Mouse (Mus musculus): Measurements from ENCODE around the gene Tcf12.

Tcf12 gene

DNA sequence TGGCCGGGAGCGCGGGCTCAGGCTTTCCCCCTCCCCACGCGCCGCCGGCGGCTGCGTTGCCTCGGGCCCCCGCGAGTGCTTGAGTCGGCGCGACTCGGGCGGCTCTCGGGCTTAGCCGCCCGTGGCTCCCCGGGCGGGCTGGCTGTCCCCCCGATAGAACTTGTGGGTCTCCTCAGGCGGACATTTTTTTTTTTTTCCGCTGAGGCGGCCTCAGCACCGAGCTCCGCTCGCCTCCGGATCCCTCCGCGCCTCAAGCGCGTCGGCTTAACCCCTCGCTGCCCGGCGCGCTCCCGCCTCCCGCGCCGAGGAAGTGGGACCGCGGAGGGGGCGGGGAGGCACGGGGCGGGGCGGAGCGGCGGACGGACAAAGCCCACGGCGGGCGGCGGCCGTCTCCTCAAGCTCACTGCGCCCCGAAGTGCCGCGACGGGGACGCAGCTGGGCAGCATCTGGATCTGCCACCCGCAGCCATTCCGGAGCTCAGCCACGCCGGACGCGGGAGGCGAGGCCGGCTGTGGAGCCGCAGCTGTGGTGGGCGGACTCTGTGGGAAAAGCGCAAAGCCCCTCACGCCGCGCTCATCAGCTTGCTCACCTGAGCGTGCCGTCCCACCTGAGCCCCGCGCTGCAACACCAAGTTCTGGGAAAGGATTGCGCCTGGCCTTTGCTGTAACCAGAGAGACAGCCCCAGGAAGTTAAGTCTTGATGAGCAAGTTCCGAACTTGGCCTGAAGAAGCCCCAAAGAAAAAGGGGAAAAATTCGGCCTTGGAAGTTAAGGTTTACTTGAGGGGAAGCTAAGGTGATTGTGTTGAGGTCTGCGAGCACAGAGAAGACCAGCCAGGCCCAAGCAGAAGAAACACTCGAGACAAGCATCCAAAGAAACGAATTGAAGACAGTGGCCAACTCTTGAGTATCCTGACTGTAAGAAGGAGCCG lies at the start of gene Tcf12:
Tcf12 (minus strand) TSS at position 250 of the 929 bp plus-strand sequence.
- DNase-seq = peak; percentile 82 to 94

DNA sequence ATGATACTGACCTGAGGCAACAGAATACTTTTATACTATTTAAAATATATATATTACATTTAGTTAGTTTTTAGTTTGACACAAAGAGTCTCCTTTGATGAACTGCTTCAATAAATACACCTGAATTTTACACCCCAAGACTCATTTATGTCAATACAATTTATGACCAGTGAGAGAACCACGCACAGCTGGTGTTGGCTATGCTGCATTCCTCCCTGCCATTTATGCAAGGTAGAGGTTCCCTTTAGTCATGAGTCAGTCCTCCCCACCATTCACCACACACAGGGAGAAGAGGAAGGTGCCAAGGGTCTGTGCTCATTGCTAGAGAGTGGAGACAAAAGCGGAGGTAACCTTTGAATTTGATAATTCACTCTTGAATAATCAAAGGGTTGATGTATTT lies 46.7 kb upstream of the Tcf12 start:
- no peak for DNase-seq

DNA sequence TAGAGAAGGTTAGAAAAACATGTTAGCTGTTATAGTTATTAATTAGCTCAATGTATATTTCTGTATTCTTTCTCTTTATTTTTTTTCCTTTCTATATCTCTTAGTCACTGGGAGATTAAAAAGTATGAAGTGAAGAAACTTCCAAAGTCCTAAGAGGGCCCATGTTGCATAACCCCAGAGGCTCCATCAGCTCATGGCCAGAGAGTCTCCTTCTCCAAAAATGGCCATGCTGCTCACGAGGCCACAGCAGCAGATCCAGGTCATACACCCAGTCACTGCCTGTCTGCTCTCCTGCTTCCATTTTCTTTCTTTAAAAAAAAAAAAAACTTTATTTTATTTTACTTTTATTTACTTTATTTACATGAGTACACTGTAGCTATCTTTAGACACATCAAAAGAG lies 45.4 kb upstream of the Tcf12 start:
- no peak for DNase-seq

DNA sequence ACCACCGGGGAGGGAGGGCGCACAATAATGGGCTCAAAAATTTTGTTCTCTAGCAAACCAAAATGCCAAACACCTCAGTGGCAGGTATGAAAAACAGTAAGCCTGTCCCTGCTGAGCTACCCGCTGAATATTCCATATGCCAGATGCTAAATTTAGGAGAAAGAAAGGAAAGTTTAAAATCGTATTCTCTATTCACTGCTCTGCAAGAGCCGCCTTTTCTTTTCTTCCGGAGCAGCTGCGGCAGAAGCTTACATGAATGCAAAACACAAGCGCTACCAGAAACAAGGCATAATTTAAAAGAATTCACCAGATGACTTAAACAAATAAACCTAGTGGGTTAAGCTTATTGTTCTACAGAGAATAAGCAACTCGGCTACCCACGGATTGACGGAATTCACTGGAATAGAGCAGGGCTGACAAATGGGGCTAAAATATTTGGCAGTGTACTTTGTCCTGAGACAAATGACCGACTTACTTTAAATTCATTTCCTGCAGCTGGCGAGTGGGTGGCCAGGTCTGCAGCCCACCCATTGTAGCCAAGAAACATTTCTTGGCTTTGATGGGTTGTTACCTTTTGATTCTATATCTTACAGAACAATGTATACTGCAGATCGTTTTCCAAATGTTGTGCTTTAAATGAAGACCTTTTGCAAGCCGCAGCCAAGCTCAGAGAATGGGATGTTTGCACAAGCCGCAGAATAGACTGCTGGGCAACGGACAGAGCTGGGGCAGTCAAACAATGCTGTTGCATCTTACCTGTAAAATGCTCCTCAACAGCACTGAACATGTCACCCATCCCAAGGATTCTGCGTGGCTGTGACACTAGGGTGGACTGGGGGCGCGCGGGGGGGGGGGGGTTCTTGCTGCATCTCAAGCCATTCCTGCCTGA lies 43.8 kb upstream of the Tcf12 start:
- no peak for DNase-seq

DNA sequence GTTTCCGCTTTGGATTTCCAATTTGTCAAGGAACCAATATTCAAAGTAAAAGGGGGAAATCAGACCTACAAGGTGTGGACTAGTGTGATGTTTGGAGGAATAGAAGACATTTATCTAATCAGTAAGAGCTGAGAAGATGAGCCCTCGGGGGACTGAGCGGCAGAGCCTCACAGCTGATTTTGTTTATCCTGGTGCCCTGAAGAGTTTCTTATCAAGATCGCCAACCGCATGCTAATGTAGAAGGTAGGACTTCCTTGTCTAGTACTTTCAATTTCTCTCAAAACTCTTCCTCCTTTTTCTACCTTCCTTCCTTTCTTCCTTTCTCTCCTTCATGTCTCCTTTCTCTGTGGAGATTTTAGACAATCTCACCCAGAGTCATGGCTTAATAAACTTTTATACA lies 32.5 kb upstream of the Tcf12 start:
- no peak for DNase-seq

DNA sequence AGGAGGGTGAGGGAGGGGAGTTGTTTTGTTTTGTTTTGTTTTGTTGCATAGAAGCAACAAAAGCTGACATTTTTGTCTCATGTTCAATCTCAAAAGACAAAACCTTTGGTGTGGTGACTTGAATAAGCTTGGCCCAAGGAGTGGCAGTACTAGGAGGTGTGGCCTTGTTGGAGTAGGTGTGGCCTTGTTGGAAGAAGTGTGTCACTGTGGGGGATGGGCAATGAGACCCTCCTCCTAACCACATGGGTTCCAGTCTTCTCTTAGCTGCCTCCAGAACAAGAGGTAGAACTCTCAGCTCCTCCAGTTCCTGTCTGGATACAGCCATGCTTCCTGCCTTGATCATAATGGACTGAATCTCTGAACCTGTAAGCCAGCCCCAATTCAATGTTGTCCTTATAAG lies 26.2 kb upstream of the Tcf12 start:
- no peak for DNase-seq

DNA sequence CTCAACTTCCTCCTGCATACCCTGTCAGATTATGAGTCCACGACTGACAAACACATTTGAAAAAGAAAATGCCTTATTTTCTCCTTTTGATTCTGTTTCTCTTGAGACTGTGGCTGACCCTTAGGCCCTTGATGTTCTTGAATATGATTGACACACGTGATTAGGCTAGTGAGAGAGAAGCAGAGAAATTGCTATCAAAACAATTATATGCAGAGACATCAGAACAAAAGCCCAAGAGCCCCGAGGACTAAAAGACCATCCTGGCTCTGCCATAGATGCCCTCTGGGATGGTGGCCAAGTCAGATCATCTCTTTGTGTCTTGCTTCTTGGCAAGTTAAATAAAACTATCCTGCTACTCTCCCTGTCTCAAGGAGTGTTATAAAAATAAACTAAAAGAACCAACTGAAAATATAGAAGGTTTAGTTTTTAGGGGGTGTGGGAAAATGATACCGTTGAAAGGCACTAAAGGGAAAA lies 22.1 kb upstream of the Tcf12 start:
- peak in 1 of 2 experiments; percentile 15 for DNase-seq

DNA sequence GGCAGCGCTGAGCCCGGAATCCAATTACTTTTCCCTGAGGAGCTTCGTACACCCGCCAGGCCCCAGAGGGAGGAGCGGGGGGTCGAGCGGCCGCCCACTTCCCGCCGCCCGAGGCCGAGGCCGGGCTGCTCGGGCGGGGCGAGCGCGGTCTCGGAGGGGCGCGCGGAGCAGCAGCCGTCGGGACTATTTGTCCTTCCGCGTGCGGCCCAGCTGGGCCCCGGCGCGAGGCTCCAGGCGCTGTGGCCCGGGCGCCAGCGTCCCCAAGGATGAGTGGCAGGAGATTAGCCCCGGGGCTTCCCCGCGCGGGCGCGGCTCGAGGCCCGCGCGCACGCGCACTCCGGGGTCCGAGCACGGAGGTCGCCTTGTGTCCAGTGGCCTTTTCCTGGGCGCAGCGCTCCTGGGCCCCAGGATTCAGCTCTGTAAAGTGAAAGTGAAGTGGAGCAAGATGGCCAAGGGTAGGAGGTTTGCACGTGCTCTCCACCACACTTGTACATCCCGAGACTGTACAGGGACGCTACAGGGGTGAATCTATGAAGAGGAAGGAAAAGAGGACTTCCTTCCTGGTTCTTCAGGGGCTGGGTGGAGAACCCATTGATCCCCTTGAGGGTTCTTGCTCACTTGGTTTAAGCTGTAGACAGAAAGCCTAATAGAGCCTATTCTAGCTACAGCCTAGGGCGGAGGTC lies 21.6 kb upstream of the Tcf12 start:
- DNase-seq = peak; percentile 87 to 95

DNA sequence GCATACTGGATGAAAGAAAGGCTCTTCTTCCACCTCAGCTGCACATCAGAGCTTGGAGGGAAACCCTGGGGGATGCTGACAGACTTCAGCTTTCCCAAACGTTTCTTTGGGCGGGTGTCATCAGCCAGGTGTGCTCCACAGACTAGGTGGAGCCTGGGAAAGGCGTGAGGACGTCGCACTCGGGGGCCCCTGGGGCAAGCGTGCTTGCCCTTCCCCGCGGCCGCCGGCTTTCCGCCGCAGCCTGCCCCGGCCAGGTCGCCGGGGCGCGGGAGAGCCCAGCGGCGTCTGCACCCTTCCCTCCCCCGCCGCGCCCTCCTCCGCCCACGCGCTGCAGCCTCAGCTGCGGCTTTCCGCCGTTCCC lies 21.0 kb upstream of the Tcf12 start:
- no peak for DNase-seq

DNA sequence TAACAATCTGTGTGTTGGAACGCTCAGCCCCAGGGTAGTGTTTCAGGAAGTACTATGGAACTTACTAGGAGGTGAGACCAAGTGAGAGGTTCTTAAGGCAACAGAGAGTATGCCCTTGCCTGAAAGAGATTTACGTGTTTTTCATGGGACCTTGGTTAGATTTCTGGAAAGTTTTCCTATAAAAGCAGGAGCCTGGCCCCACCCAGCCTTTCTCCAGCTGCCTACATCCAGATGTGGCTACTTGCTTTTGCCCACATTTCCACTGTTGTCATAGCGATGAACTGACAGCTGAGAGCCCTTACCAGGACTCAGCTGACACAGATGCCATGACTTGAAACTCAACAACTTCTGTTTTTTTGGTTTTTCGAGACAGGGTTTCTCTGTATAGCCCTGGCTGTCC lies 18.2 kb upstream of the Tcf12 start:
- DNase-seq = no peak

DNA sequence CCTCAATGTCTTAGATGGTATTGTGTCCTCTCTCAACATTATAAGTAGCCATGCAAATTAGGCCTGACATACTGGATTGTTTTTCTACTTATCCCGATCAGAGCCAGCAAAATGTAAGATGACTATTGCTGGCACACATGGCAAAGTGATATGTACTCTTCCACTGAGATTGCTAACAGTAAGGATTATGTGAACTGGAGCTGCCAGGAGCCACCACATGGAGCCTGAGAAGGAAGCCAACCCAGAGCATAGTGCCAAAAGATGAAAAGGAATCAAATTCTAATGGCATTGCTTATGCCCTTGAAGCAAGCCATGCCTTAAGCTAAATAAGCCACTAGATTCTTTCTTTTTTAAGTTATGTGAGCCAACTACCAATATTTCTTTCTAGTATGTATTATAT lies 13.8 kb upstream of the Tcf12 start:
- DNase-seq = no peak

DNA sequence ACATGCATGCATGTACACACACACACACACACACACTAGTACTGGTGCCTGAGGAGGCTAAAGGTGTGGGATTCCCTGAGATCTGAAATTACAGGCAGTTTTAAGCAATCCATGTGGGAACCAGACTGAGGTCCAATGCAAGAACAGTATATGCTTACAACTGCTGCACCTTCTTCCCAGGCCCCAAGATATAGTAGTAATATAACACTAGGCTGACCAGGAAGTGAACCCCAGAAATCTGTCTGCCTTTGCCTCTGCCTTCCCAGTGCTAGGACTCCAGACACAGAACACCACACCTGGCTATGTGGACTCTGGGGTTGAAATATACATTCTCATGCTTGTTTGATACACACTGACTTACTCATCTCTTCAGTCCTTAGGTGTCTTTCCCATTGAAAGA lies 6.8 kb upstream of the Tcf12 start:
- no peak for DNase-seq

DNA sequence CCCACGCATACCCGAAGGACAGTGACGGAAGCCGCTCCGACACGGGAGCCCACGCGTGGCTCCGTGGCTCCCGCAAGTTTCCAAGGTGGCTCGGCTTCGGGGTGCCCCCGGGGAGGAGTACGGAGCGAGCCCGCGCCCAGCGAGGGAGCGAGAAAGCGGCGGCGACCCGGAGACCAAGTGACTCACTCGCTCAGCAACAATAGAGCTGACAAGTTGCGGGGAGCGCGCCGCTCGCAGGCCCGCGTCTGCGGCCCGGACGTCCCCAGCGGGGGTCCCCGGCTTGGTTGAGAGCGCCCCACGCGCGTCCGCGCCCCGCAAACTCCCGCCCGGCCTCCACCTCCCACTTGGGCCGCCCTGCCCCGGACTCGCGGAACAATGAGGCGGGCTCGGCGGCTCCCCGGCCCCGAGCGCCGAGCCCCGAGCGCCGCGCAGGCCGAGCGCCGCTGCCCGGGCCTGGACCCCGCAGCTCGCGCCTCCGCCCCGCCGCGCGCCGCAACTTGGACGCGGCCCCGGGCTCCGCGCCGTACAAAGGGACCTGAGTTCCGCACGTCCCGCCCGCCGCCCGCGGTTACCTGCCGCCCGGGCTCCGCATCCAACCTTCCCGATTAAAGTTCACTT lies 558 bp downstream of the Tcf12 start:
- DNase-seq = peak; percentile 66 to 71

DNA sequence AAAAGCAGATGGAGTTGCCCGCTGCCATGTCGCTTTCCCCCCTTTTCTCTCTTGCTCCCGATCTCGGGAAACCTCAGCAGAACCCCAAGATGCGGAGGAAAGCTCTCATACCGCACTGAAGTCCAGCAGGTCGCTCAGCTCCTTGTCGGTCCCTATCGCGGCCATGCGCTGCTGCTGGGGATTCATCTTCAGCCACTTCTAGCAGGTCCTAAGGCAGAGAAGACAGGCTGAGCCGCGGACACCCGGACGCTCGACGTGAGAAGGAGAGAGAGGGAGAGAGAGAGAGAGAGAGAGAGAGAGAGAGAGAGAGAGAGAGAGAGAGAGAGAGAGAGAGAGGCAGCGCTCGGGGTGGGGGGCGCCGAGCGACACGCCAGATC lies 1.1 kb downstream of the Tcf12 start:
- DNase-seq = peak; percentile 48 to 63

DNA sequence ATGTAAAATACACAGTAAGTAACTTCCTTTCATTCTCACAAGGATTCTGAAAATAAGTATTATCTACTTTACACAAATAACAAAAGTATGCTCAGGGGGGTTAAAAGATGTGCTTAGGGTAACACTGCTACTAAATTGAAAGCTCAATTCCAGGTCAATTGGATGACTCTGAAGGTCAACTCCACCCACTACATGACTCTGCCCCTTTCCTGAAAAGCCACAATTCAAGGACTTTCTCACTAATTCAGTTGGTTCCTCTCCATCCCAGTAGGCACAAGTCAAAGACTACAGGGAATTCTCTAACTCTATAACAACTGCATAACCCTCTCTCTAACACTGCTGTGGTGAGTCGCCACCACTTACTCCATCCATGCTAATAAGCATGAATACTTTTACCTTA lies 8.2 kb downstream of the Tcf12 start:
- no peak for DNase-seq

DNA sequence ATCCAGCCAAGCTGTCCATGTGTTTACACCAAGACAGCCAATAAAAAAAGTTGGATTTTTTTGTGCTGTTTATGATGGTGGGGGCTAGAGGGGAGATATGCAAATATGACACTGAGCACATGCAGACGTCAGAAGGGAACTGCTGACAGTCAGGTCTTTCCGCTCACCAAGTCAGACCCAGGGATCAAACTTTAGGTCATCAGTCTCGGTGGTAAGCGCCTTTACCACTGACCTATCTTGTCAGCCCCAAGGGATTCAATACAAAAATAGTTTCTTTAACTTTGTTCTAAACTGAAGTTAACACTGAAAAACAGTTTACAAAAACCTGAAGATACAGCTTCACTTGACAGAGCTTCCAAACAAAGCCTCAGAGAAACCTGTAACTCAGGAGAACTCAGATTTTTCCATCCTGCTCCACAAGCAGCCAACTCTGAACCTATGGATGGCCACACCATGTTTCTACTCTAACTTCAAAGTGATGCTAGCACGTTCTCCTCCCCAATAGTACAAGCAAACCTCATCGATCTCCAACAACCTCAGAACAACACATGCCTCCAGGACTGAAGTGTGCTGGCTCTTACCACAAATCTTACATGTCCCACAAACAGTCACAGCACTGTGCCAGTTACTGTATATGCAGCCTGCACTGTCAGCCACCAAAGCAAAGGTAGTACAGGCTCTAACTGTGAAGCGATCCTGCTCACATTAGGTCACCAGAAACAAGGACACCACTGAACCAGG lies 11.6 kb downstream of the Tcf12 start:
- peak in 1 of 2 experiments; percentile 35 for DNase-seq

DNA sequence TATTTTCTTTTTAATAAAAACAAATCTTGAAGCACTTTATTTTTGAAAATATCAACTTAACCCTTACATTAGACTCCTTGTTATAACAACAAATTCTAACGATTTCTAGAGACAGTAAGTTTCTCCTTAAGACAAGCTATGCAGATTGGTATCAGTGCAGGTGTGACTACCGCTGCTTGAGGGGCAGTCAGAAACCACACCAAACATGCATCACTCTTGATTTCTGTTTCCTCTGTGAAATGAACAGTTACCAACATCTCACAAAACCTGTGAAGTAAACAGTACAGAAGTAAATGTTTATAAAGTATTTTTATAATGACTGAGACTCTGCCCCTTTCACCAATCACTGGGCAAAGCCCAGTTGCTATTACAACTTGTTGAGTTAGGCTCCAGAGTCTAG lies 13.6 kb downstream of the Tcf12 start:
- DNase-seq = no peak

DNA sequence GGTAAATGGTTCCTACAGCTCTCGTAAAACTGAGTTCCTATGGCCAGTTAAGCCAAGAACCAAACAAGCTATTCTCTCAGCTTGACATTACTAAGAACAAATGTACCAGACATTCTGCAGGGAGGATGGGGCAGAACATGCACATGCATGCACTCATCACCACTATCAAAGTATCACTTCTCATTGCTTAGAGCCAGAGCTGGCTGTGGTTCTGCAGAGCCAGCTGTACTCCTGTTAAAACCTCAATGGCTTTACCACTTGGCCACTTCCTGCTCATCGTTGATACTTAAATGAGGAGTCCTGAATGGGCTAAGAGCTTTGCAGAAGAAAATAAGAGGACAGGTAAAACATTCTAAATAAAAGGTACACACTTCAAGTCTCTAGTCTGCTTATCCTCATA lies 14.6 kb downstream of the Tcf12 start:
- no peak for DNase-seq

DNA sequence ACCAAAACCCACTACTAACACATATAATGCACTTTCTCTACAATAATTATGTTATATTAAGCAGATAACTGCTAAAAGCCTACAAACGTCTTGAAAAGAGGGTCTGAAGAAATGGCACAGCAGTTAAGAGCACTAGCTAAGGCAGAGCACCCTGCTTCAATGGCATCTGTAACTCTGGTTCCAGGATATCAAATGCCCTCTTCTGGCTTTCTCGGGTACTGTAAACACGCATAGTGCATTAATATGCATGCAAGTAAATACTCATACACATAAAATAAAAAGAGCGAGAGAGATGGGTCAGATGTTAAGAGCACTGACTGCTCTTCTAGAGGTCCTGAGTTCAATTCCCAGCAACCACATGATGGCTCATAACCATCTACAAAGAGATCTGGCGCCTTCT lies 17.0 kb downstream of the Tcf12 start:
- no peak for DNase-seq

DNA sequence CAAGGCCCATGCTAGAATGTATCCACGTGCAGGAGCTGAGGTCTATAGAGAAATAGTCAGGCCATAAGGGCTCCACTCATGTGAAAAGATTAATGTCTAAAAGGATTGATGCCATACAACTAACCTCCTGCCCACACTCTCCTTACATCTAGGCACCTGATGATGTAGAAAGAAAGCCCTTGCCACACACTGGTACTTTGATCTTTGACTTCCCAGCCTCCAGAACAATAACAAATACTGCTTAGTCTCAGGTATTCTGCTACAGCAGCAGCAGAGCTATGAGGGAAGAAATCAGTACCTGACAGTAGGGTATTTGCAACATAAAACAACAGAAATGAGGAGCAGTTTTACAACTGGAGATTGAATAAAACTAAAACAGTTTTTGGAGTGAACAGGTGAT lies 19.5 kb downstream of the Tcf12 start:
- no peak for DNase-seq

DNA sequence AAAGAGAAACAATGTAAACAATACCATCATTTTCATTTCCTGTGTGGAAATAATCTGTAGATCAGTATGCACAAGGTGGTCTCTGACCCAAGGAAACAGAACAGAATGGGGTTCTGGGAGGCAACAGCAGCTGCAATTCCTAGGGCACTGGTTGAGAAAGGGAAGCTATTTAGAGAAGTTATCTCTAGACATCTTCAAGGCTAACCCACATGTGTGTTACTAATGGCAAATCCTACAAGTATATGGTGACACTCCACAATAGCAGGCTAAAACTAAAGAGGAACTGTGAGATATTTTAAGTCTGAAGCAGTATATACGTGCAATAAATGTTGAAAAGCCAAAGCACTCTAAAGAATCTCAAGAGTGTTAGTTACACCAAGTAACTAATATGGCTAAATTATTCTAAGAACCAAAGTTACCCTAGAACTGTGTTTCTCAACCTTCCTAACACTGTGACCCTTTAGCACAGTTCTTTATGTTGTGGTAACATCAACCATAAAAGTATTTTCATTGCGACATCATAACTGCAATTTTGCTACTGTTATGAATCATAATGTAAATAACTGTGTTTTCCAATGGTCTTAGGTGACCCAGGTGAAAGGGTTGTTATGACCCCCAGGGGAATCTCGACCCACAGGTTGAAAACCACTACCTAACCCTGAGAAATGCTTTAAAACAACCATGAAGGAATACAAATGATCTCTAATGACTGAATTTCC lies 22.6 kb downstream of the Tcf12 start:
- no peak for DNase-seq
